Mouse (Mus musculus) lung, adult 2 months (tissue): ENCODE measurements around the gene Phldb1. TPM values are rescaled to one million over a fixed set of nuclear protein-coding genes. Genes with fewer than 3 reads are reported as not detected.
"Not testable (repeated sequence)": the region's sequence is repeated elsewhere in the genome, so short reads cannot be mapped to it uniquely, and the experiment has no call there.

Experiments used
- DNase-seq: peaks from one replicate; pipeline ENCODE4 v3.0.0; 2022
- H3K4me1 ChIP-seq: fragments of 200-500 bp; 2 replicates; pipeline ENCODE4 v1.6.1; 2011; ENCODE audit warnings: low read length; ENCODE audit not compliant: control insufficient read depth, insufficient read depth
- H3K4me3 ChIP-seq: fragments of 200-500 bp; replicated peaks from 2 replicates; pipeline ENCODE3; 2011; ENCODE audit warnings: low read depth, mild to moderate bottlenecking, control low read depth, low read length; ENCODE audit errors: extremely low read depth
- CTCF ChIP-seq: fragments of 200-500 bp; IDR thresholded peaks from 2 replicates; pipeline ENCODE4 v1.5.1; 2011; ENCODE audit warnings: mild to moderate bottlenecking, low read length, control low read depth; ENCODE audit not compliant: insufficient read depth
- POLR2A ChIP-seq: fragments of 200-500 bp; IDR thresholded peaks from 2 replicates; pipeline ENCODE4 v1.6.1; 2011; ENCODE audit warnings: low read depth, mild to moderate bottlenecking, control low read depth, low read length, borderline replicate concordance; ENCODE audit errors: extremely low read depth
- WGBS: fragments of 180-500 bp; shearing (Covaris S2); methylation state at CpG from one replicate; pipeline ENCODE4 v1.1.7; 2018; 5-methylcytosine and 5-hydroxymethylcytosine counted together
- polyA plus RNA-seq: library from polyadenylated mRNA; depleted of rRNA; stranded (reverse); fragments of >200 nt; gene quantifications from 2 replicates; pipeline ENCODE4 v1.2.3, GENCODE M21; 2012; rRNA removed

Gene Phldb1
- polyA plus RNA-seq, 1 experiment = 87.6 TPM

- Histone ChIP-seq H3K4me1 (peaks cover 7% of the 10 kb centered on the region), H3K4me3 (no peak overlapping the region)
- TF ChIP-seq POLR2A (no peak), CTCF (no peak)
- DNase-seq = no peak
- WGBS = 73% methylated on average over 6 of the region's 6 CpGs
Observed at GRCm38 (mm10) chr9:44646366-44646765, 88.6 kb downstream of the Phldb1 start.

GRCm38 (mm10) chr9:44645924-44646323 is 89.1 kb downstream of the Phldb1 start:
- DNase-seq = no peak
- TF ChIP-seq CTCF (no peak), POLR2A (no peak)
- Histone ChIP-seq H3K4me3 (no peak overlapping the region), H3K4me1 (peaks cover 7% of the 10 kb centered on the region)
- WGBS = 37% methylated on average over 15 of the region's 15 CpGs

GRCm38 (mm10) chr9:44645481-44645880 is 89.5 kb downstream of the Phldb1 start:
- no peak overlapping the region for H3K4me3 ChIP-seq
- 24% methylated on average over 5 of the region's 5 CpGs for WGBS
- peak; percentile 35; the same call in 1 of the 2 replicates for TF ChIP-seq CTCF
- no peak for TF ChIP-seq POLR2A
- peak; percentile 48 for DNase-seq
- H3K4me1 ChIP-seq = peaks cover 7% of the 10 kb centered on the region

GRCm38 (mm10) chr9:44644186-44644585 is 90.8 kb downstream of the Phldb1 start:
- Histone ChIP-seq H3K4me1 (peaks cover 7% of the 10 kb centered on the region), H3K4me3 (no peak overlapping the region)
- DNase-seq = no peak
- TF ChIP-seq POLR2A (no peak), CTCF (no peak)
- WGBS = 87% methylated on average over 2 of the region's 2 CpGs

- TF ChIP-seq POLR2A = no peak
- no peak for TF ChIP-seq CTCF
- 93% methylated on average over 7 of the region's 7 CpGs for WGBS
Observed at GRCm38 (mm10) chr9:44643103-44643502, 91.9 kb downstream of the Phldb1 start.

GRCm38 (mm10) chr9:44641616-44642015 is 93.4 kb downstream of the Phldb1 start:
- Histone ChIP-seq H3K4me3 (no peak overlapping the region), H3K4me1 (peaks cover 9% of the 10 kb centered on the region)
- TF ChIP-seq CTCF = no peak
- DNase-seq = no peak
- 83% methylated on average over 2 of the region's 2 CpGs for WGBS

More at GRCm38 (mm10) chr9:44643103-44643502, 91.9 kb downstream of the Phldb1 start:
- Histone ChIP-seq H3K4me1 (peaks cover 9% of the 10 kb centered on the region), H3K4me3 (no peak overlapping the region)
- DNase-seq = no peak

- H3K4me3 ChIP-seq = no peak overlapping the region
- DNase-seq = no peak
- 66% methylated on average over 3 of the region's 3 CpGs for WGBS
- TF ChIP-seq POLR2A = no peak
- no peak for TF ChIP-seq CTCF
- H3K4me1 ChIP-seq = peaks cover 6% of the 10 kb centered on the region
Observed at GRCm38 (mm10) chr9:44640646-44641357, 94.2 kb downstream of the Phldb1 start.

GRCm38 (mm10) chr9:44640028-44640427 is 95.0 kb downstream of the Phldb1 start:
- WGBS = 54% methylated on average over 1 of the region's 1 CpGs
- not testable (repeated sequence) for H3K4me3 ChIP-seq, DNase-seq, H3K4me1 ChIP-seq

- not testable (repeated sequence) for DNase-seq, H3K4me1 ChIP-seq, H3K4me3 ChIP-seq
- WGBS = 76% methylated on average over 9 of the region's 9 CpGs
Observed at GRCm38 (mm10) chr9:44638726-44639125, 96.3 kb downstream of the Phldb1 start.

- Histone ChIP-seq H3K4me3 (no peak overlapping the region), H3K4me1 (peaks cover 2% of the 10 kb centered on the region; the same call in 1 of the 2 replicates)
- 60% methylated on average over 15 of the region's 15 CpGs for WGBS
- TF ChIP-seq CTCF (no peak), POLR2A (no peak)
- no peak for DNase-seq
Observed at GRCm38 (mm10) chr9:44637551-44638169, 97.3 kb downstream of the Phldb1 start.

Other genes starting within 250 kb of the Phldb1 start
- 6.0 TPM in 2 replicates for gene Cxcr5, start 173.3 kb downstream of the Phldb1 start, polyA plus RNA-seq
- gene Ddx6, start 130.3 kb downstream of the Phldb1 start, polyA plus RNA-seq = 17.4 and 24.2 TPM in 2 replicates
- not detected in 2 replicates for gene Treh, start 62.0 kb downstream of the Phldb1 start, polyA plus RNA-seq
- gene Arcn1, start 32.6 kb upstream of the Phldb1 start, polyA plus RNA-seq = 26.6 and 40.8 TPM in 2 replicates
- 38.9 and 67.5 TPM in 2 replicates for gene Ift46, start 32.7 kb upstream of the Phldb1 start, polyA plus RNA-seq
- 3.7 and 5.1 TPM in 2 replicates for gene Tmem25, start 64.1 kb upstream of the Phldb1 start, polyA plus RNA-seq
- gene Ttc36, start 67.9 kb upstream of the Phldb1 start, polyA plus RNA-seq = 17.6 and 19.8 TPM in 2 replicates
- gene Kmt2a, start 146.1 kb upstream of the Phldb1 start, polyA plus RNA-seq = 18.8 and 22.6 TPM in 2 replicates
- gene Atp5l, start 185.5 kb upstream of the Phldb1 start, polyA plus RNA-seq = 105 and 150 TPM in 2 replicates
- gene Ube4a, start 230.4 kb upstream of the Phldb1 start, polyA plus RNA-seq = 7.3 and 13.6 TPM in 2 replicates
- gene Cd3g, start 245.2 kb upstream of the Phldb1 start, polyA plus RNA-seq = 1.3 and 2.3 TPM in 2 replicates
- 1.6 and 2.0 TPM in 2 replicates for gene Cd3d, start 246.6 kb upstream of the Phldb1 start, polyA plus RNA-seq